Mouse (Mus musculus) olfactory bulb, adult 2 months (tissue): Measurements from ENCODE around the gene Specc1. TPM values are rescaled to one million over a fixed set of nuclear protein-coding genes. Genes with fewer than 3 reads are reported as not detected.

Experiments
- H3K27ac ChIP-seq: fragments of 200-500 bp; 2 replicates; pipeline ENCODE4 v1.5.1; 2012; ENCODE audit warnings: low read depth, low read length; ENCODE audit not compliant: insufficient read depth
- H3K4me1 ChIP-seq: fragments of 200-500 bp; 2 replicates; pipeline ENCODE4 v1.6.1; 2012; ENCODE audit warnings: low read length; ENCODE audit not compliant: control insufficient read depth, insufficient read depth
- H3K4me3 ChIP-seq: fragments of 200-500 bp; 2 replicates; pipeline ENCODE4 v1.5.1; 2012; ENCODE audit warnings: mild to moderate bottlenecking, low read depth, low read length, moderate library complexity; ENCODE audit not compliant: insufficient read depth
- CTCF ChIP-seq: fragments of 200-500 bp; IDR thresholded peaks from 2 replicates; pipeline ENCODE4 v1.5.1; 2012; ENCODE audit warnings: low read depth, mild to moderate bottlenecking, low read length, moderate library complexity; ENCODE audit not compliant: insufficient read depth
- POLR2A ChIP-seq: fragments of 200-500 bp; IDR thresholded peaks from 2 replicates; pipeline ENCODE4 v1.6.1; 2012; ENCODE audit warnings: mild to moderate bottlenecking, low read depth, low read length, moderate library complexity; ENCODE audit not compliant: insufficient read depth
- WGBS: fragments of 180-500 bp; shearing (Covaris S2); methylation state at CpG from one replicate; pipeline ENCODE4 v1.1.7; 2018; 5-methylcytosine and 5-hydroxymethylcytosine counted together
- polyA plus RNA-seq: library from polyadenylated mRNA; stranded (reverse); fragments of >200 nt; gene quantifications from 2 replicates; pipeline ENCODE4 v1.2.4, GENCODE M21; 2012; ENCODE audit warnings: low replicate concordance; ENCODE audit not compliant: missing spikeins, insufficient read depth, insufficient read length

Specc1 gene
- polyA plus RNA-seq, 1 experiment, result not detected

GRCm38 (mm10) chr11:62072406-62072805 lies 115.8 kb downstream of the Specc1 start:
- H3K27ac ChIP-seq, result no peak overlapping the region
- peaks cover 9% of the 10 kb centered on the region for H3K4me1 ChIP-seq
- H3K4me3 ChIP-seq, result no peak overlapping the region
- TF ChIP-seq CTCF, result no peak
- TF ChIP-seq POLR2A, result no peak
- 89% methylated on average over 3 of the region's 3 CpGs for WGBS

DNA sequence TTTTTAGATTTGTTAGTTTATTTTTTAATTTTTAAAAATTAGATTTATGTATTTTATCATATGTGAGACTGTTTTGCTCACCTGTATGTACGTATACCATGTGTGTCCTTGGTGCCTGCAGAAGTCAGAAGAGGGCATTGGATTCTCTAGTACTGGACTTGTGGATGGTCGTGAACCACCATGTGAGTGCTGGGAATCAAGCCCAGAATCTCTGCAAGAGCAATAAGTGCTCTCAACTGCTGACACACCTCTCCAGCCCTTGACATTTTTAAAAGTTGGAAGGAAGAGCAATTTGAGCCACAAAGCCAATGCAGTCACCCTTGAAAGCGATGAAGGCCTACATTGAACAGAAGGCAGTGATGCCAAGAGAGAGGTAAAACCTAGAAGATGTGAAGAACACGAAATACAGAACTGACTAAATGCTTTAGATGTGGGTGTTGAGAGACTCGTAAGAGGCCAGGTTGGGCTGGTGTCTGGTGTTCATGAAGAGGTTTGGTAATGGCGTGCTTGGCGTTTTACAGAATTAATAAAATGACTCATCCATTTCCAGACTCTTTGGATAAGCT lies 117.1 kb downstream of the Specc1 start:
- WGBS, result 84% methylated on average over 7 of the region's 7 CpGs
- TF ChIP-seq CTCF (no peak), POLR2A (no peak)
- no peak overlapping the region for H3K27ac ChIP-seq
- no peak overlapping the region for H3K4me3 ChIP-seq
- peaks cover 9% of the 10 kb centered on the region for H3K4me1 ChIP-seq

- peaks cover 9% of the 10 kb centered on the region for H3K4me1 ChIP-seq
- H3K27ac ChIP-seq, result no peak overlapping the region
- H3K4me3 ChIP-seq, result no peak overlapping the region
- TF ChIP-seq CTCF (no peak), POLR2A (no peak)
- 87% methylated on average over 8 of the region's 8 CpGs for WGBS
Observed at GRCm38 (mm10) chr11:62074578-62074977, 118.0 kb downstream of the Specc1 start.

- H3K4me1 ChIP-seq, result peaks cover 9% of the 10 kb centered on the region
- TF ChIP-seq POLR2A (no peak), CTCF (no peak)
- 94% methylated on average over 3 of the region's 3 CpGs for WGBS
- H3K4me3 ChIP-seq, result no peak overlapping the region
- no peak overlapping the region for H3K27ac ChIP-seq
Observed at GRCm38 (mm10) chr11:62075071-62075470, 118.5 kb downstream of the Specc1 start.

DNA sequence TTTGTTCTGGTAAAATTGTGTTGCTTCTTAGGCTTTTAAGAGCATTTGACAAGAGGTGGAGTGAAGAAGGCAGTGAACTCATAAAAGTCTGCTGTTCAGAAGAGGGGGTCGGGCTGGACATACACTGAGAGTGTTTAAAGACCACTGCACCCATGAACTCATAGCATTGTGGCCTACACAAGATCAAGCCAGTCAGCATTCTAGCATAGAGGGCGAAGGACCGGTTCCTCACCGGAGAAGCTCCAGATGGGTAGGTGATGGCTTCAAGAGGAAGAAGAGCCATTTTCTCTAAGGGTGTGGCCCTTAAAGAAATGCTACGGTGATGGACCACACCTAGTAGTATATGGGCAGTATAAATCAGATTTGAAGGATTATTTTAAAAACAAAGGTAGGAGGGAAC lies 119.0 kb downstream of the Specc1 start:
- H3K4me3 ChIP-seq, result no peak overlapping the region
- TF ChIP-seq POLR2A (no peak), CTCF (no peak)
- no peak overlapping the region for H3K27ac ChIP-seq
- H3K4me1 ChIP-seq, result peaks cover 9% of the 10 kb centered on the region
- WGBS, result 98% methylated on average over 5 of the region's 5 CpGs

GRCm38 (mm10) chr11:62076345-62077156 lies 120.0 kb downstream of the Specc1 start:
- 5% methylated on average over 41 of the region's 42 CpGs for WGBS
- peaks cover 9% of the 10 kb centered on the region for H3K4me1 ChIP-seq
- peak overlapping the region; percentile 94 for H3K4me3 ChIP-seq
- H3K27ac ChIP-seq, result 0 out of 2 replicates have a peak overlapping the region, but pooled peaks have one; percentile 47
- TF ChIP-seq POLR2A (0 out of 2 replicates have a peak, but pooled peaks have one; percentile 27), CTCF (no peak)

DNA sequence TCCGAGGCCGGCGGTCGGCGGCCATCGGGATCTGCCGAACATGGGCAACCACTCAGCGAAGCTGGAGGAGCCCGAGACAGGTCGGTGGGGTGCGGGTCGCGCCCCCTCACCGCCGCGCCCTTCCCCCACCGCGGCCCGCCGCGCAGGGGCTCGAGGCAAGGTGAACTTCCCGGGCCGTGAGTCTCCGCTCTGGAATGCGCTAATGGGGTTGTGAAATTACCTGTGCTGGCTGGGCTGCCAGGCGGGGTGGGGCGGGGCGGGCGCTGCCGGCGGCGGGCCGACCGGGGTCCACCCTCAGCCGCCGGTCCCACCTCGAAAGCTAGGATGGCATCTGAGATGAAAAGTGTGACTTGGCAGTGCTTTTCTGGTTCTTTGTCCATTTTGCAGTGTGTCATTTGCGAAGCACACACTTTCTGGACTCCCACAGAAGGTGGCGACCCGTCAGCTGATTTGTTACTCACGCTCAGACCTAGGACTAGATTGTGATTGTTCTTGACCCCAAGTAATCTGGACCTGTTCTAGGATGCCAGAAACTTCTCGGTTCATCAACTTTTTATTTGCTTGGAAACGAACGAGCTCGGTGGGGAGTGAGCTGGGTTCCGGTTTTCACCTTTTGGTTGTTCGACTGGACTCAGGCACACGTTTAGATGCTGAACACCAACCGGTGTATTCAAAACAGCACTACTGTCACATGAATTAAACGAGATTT lies 120.7 kb downstream of the Specc1 start:
- Histone ChIP-seq H3K4me3 (peak overlapping the region; percentile 94), H3K27ac (0 out of 2 replicates have a peak overlapping the region, but pooled peaks have one; percentile 47), H3K4me1 (peaks cover 9% of the 10 kb centered on the region)
- 3% methylated on average over 51 of the region's 51 CpGs for WGBS
- no peak for TF ChIP-seq CTCF
- no peak for TF ChIP-seq POLR2A

- peaks cover 9% of the 10 kb centered on the region for H3K4me1 ChIP-seq
- no peak overlapping the region for H3K27ac ChIP-seq
- WGBS, result 88% methylated on average over 10 of the region's 10 CpGs
- no peak overlapping the region for H3K4me3 ChIP-seq
- TF ChIP-seq POLR2A (no peak), CTCF (no peak)
Observed at GRCm38 (mm10) chr11:62078371-62078770, 121.8 kb downstream of the Specc1 start.
